Mouse (Mus musculus) neural tube, embryonic 11.5 days (tissue): Measurements from ENCODE around the gene Wdr19. TPM values are rescaled to one million over a fixed set of nuclear protein-coding genes. Genes with fewer than 3 reads are reported as not detected.
"Not testable (repeated sequence)": the region's sequence is repeated elsewhere in the genome, so short reads cannot be mapped to it uniquely, and the experiment has no call there.

ENCODE experiments used
- ATAC-seq: fragments of 200-750 bp; cut with Nextera tagmentation; 2 replicates; pipeline ENCODE4 v1.8.0; 2017; ENCODE audit warnings: moderate number of reproducible peaks, mild to moderate bottlenecking, moderate TSS enrichment, moderate library complexity; ENCODE audit not compliant: insufficient read depth, low FRiP score, low TSS enrichment
- DNase-seq: peaks from one replicate; pipeline ENCODE4 v3.0.0-alpha.2; 2015; ENCODE audit warnings: low spot score
- H3K27ac ChIP-seq: fragments of 300-500 bp; sonication (generic); 2 replicates; pipeline ENCODE4 v1.5.1; 2014; ENCODE audit warnings: low read depth, mild to moderate bottlenecking, low read length
- H3K27me3 ChIP-seq: fragments of 300-500 bp; sonication (generic); 2 replicates; pipeline ENCODE4 v1.6.1; 2014; ENCODE audit warnings: mild to moderate bottlenecking, low read length, mixed read lengths; ENCODE audit not compliant: control insufficient read depth, insufficient read depth
- H3K36me3 ChIP-seq: fragments of 300-500 bp; sonication (generic); 2 replicates; pipeline ENCODE4 v1.6.1; 2014; ENCODE audit warnings: mild to moderate bottlenecking, low read length, moderate library complexity, mixed read lengths; ENCODE audit not compliant: control insufficient read depth, insufficient read depth
- H3K4me1 ChIP-seq: fragments of 300-500 bp; sonication (generic); 2 replicates; pipeline ENCODE4 v1.6.1; 2014; ENCODE audit warnings: low read length, mixed read lengths; ENCODE audit not compliant: control insufficient read depth, insufficient read depth
- H3K4me2 ChIP-seq: fragments of 300-500 bp; sonication (generic); 2 replicates; pipeline ENCODE4 v1.6.1; 2014; ENCODE audit warnings: low read depth, mild to moderate bottlenecking, moderate library complexity
- H3K4me3 ChIP-seq: fragments of 300-500 bp; sonication (generic); 2 replicates; pipeline ENCODE4 v1.5.1; 2014; ENCODE audit warnings: low read depth, low read length
- H3K9ac ChIP-seq: fragments of 300-500 bp; sonication (generic); 2 replicates; pipeline ENCODE4 v1.6.1; 2014; ENCODE audit warnings: mild to moderate bottlenecking, low read length
- H3K9me3 ChIP-seq: fragments of 300-500 bp; sonication (generic); 2 replicates; pipeline ENCODE4 v1.6.1; 2016; ENCODE audit warnings: low read length; ENCODE audit not compliant: control insufficient read depth
- WGBS: fragments of 180-500 bp; shearing (Covaris S2); extraction: QIAGEN DNeasy Blood & Tissue Kit; methylation state at CpG from one replicate; pipeline ENCODE4 v1.1.7; 2014; 5-methylcytosine and 5-hydroxymethylcytosine counted together
- polyA plus RNA-seq: library from polyadenylated mRNA; unstranded; fragments of >200 nt; fragmentation: Nextera tagmentation; extraction: Ambion mirVana; gene quantifications from 2 replicates; pipeline ENCODE4 v1.2.1, GENCODE M21; 2014

Wdr19 gene
- polyA plus RNA-seq, 1 experiment from 2014 or later, result 15.6 TPM

DNA sequence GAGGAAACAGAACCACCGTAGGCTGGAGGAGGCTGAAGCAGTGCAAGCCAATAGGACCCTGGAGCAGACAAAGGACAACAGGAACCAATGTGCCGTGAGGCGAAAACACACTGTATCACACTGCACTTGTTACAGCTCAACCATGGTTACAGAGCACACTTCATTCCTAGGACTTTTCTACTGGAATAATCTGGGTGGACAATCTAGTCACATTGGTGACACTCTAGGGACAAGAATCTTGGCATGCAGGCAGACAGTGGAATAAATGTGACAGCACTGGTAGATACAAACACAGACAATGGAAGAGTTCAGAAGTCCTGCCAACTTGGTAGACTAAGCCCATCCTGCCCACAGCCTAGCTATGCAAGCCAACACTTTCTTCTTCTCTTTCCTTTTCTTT lies 81.7 kb downstream of the Wdr19 start:
- Histone ChIP-seq H3K4me1 (no peaks in the 10 kb centered on the region), H3K4me2 (no peak overlapping the region), H3K36me3 (peaks cover 8% of the 10 kb centered on the region), H3K9me3 (no peaks in the 10 kb centered on the region), H3K27me3 (no peaks in the 10 kb centered on the region), H3K4me3 (no peak overlapping the region), H3K27ac (no peak overlapping the region), H3K9ac (no peak overlapping the region)
- ATAC-seq, result no peak
- WGBS, result 89% methylated on average over 3 of the region's 3 CpGs
- DNase-seq, result no peak

DNA sequence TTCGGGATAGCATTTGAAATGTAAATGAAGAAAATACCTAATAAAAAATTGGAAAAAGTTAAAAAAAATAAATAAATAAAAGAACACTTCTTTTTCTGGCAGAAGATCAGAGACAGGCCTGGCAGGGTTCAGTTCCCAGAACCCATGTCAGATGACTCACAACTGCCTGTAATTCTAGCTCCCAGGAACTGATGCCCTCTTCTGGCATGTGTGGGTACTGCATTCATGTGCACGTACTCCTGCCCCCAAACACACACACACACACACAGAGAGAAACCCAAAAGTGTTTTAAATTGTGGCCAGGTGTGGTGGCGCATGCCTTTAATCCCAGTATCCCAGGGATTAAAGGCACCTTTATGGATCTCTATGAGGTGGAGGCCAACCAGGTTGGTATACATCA lies 84.7 kb downstream of the Wdr19 start:
- Histone ChIP-seq H3K4me1 (no peaks in the 10 kb centered on the region), H3K9me3 (no peaks in the 10 kb centered on the region), H3K4me3 (no peak overlapping the region), H3K36me3 (peaks cover 9% of the 10 kb centered on the region), H3K4me2 (no peak overlapping the region), H3K27me3 (no peaks in the 10 kb centered on the region), H3K27ac (no peak overlapping the region), H3K9ac (no peak overlapping the region)
- DNase-seq (no peak), ATAC-seq (no peak)
- WGBS, result 98% methylated on average over 3 of the region's 3 CpGs

DNA sequence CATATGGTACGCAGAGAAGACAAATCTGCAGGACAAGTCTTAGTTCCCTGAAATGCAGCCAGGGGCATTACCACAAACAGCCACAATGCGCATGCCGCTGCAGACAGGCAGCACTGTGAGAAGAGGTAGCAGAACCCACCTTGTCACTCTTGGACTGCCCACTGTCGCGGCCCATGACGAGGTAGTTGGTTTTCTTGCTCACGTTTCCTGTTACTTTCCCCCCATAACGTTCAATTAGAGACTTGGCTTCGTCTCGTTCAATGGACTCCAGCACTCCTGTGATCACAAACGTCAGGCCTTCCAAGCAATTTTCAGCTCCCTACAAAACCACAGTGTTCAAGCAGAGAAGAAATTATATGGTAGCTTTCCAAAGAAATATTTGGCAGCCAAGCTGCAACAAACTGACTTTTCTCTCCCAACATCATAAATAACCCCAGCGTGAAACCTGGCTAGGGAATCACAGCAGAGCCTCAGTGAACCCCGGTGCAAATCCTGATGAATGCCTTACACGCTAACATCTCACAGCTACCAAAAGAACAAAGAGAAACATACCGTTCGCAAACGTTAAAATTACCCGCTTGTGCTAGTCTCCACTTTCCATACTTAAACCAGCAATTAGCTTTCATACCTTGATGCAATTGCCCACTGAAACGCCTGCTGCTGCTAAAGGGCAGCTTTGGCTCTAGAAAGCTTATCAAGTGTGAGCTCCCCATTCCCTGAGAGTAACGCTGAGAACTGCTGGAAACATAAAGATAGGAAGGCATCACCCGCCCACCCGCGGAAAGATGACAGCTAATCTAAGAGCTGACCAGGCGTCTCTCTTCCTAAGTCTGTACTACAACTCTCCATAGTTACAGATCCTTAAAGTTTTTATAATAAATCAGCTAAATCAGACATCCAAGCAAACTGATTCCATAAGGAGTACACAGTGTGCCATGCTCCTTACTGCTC lies 88.5 kb downstream of the Wdr19 start:
- no peaks in the 10 kb centered on the region for H3K4me1 ChIP-seq
- H3K4me3 ChIP-seq, result no peak overlapping the region
- DNase-seq (no peak), ATAC-seq (no peak)
- no peaks in the 10 kb centered on the region for H3K27me3 ChIP-seq
- no peak overlapping the region for H3K9ac ChIP-seq
- no peaks in the 10 kb centered on the region for H3K9me3 ChIP-seq
- peaks cover 12% of the 10 kb centered on the region for H3K36me3 ChIP-seq
- H3K27ac ChIP-seq, result no peak overlapping the region
- WGBS, result 91% methylated on average over 24 of the region's 24 CpGs
- H3K4me2 ChIP-seq, result no peak overlapping the region

DNA sequence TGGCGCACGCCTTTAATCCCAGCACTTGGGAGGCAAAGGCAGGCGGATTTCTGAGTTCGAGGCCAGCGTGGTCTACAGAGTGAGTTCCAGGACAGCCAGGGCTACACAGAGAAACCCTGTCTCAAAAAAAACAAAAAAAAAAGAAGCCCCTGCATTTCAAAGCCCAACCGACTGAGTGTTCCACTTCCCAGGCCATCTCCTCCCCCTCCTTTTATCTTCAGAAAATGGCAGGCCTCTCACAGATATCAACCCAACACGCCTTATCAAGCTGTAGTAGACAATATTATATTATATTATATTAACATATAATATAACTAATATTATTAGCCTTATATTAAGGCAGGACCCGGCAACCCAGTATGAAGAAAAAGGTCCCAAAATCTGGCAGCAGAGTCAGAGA lies 89.5 kb downstream of the Wdr19 start:
- DNase-seq, H3K9ac ChIP-seq, H3K4me1 ChIP-seq, ATAC-seq, H3K4me2 ChIP-seq, H3K27me3 ChIP-seq, H3K27ac ChIP-seq, H3K9me3 ChIP-seq, H3K4me3 ChIP-seq: not testable (repeated sequence)
- peaks cover 12% of the 10 kb centered on the region for H3K36me3 ChIP-seq
- WGBS, result 88% methylated on average over 8 of the region's 8 CpGs

DNA sequence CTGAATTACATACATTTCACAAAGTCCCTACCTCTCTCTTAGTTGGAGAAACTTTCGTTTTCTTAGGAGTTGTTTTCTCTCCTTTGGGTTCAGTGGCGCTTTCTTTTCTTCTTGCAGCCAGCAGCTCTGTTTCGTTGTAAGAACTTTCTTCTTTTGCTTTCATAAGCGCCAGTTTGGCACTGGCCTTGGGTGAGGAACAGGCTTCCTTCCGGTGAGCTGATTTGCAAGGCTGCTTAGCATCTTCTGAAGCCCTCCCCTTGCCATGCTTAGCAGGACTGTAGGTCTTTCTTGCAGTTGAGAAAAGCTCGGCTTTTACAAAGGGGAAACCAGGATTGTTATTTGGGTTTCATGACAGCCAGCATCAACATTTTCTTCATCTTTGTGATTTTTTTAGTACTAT lies 94.1 kb downstream of the Wdr19 start:
- Histone ChIP-seq H3K9me3 (no peaks in the 10 kb centered on the region), H3K27ac (no peak overlapping the region), H3K4me2 (no peak overlapping the region), H3K4me3 (no peak overlapping the region), H3K9ac (no peak overlapping the region), H3K36me3 (peaks cover 3% of the 10 kb centered on the region; the same call in 1 of the 2 replicates), H3K4me1 (no peaks in the 10 kb centered on the region), H3K27me3 (no peaks in the 10 kb centered on the region)
- ATAC-seq (no peak), DNase-seq (no peak)
- 92% methylated on average over 6 of the region's 6 CpGs for WGBS

DNA sequence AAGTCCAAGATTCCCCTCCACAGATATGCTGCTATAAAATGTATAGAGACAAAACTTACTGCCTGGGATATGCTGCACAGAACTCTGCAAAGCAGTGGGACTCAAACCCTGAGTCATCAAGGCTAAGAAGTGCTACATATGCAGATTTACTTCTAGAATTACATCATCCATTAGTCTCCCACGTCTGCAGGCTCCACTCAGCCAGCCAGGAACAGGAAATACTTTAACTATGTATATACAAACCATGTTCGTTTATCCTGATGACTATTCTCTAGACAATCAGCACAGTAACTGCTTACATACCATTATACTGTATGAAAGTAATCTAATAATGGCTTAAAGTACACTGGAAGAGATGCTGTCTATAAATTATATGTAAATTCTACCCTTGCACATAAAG lies 94.8 kb downstream of the Wdr19 start:
- Histone ChIP-seq H3K4me2 (no peak overlapping the region), H3K36me3 (peaks cover 3% of the 10 kb centered on the region; the same call in 1 of the 2 replicates), H3K27ac (no peak overlapping the region), H3K27me3 (no peaks in the 10 kb centered on the region), H3K4me3 (no peak overlapping the region), H3K9me3 (no peaks in the 10 kb centered on the region), H3K9ac (no peak overlapping the region), H3K4me1 (no peaks in the 10 kb centered on the region)
- DNase-seq, result no peak
- ATAC-seq, result no peak
- WGBS, result 69% methylated on average over 2 of the region's 2 CpGs

DNA sequence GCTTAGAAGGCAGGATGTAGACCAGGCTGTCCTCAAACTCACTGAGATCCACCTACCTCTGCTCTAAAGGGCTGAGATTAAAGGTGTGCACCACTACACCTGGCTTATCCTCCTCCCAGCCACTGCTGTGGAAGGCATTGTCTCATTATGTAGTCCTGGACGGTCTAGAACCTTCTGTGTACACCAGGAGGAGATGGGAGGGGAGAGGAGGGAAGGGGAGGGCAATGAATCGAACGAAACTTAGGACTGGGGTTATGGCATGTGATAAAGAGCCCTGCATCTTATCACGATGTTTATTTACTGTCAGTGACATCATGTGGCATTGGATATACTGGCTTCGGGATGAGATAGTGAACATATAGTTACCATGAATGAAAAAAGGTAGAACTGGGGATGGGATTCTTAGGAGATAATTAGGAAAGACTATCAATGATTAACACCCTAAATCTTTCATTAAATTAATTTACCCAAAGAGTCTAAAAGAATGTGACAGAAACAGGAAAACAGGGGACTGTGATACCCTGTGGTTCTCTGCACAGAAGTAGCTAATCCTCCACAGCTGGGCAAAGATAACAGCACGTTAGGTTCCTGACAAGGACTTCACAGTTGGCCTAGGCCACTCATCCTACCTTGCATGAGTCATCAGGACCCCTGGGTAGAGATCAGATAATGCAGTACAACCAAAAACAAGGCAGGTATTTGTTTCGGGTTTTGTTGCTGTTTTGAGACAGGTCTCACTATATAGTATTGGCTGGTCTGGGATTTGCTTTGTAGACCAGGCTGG lies 98.9 kb downstream of the Wdr19 start:
- H3K9me3 ChIP-seq, result no peaks in the 10 kb centered on the region
- H3K4me2 ChIP-seq, result no peak overlapping the region
- ATAC-seq (no peak), DNase-seq (no peak)
- H3K4me3 ChIP-seq, result no peak overlapping the region
- H3K36me3 ChIP-seq, result no peaks in the 10 kb centered on the region; the same call in 1 of the 2 replicates
- no peaks in the 10 kb centered on the region for H3K27me3 ChIP-seq
- H3K9ac ChIP-seq, result no peak overlapping the region
- H3K27ac ChIP-seq, result no peak overlapping the region
- no peaks in the 10 kb centered on the region for H3K4me1 ChIP-seq
- 92% methylated on average over 7 of the region's 7 CpGs for WGBS

DNA sequence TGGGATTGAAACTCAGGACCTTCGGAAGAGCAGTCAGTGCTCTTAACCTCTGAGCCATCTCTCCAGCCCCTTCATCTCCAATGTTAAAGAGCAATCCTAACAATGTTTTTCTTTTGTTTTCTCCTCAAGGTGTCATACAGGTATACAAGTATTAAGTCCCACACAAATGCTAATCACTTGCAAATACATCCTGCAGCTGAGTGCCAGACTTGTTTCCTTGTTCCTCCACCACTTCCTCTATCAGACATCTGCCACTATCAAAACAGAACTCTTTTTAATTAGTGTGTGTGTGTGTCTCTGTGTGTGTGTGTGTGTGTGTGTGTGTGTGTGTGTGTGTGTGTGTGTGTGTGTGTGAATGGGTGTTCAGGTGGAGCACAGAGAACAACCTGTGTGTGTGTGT lies 100.1 kb downstream of the Wdr19 start:
- not testable (repeated sequence) for H3K4me1 ChIP-seq, H3K4me3 ChIP-seq, H3K27me3 ChIP-seq, H3K36me3 ChIP-seq, H3K9ac ChIP-seq, H3K27ac ChIP-seq, DNase-seq, H3K9me3 ChIP-seq, ATAC-seq, H3K4me2 ChIP-seq
- WGBS, result 93% methylated on average over 1 of the region's 1 CpGs
